Mouse (Mus musculus): ENCODE results near the gene Ssh2. TPM values are rescaled to one million over a fixed set of nuclear protein-coding genes. Genes with fewer than 3 reads are reported as not detected.

Ssh2 gene
- polyA plus RNA-seq, 1 experiment: 43.8 TPM

- no peaks in the 10 kb centered on the region for H3K4me1 ChIP-seq (ENCODE audit: control insufficient read depth, insufficient read depth, low read length)
- H3K27ac ChIP-seq (ENCODE audit: control insufficient read depth, insufficient read depth, low read depth, low read length): no peak overlapping the region
- no peak for TF ChIP-seq POLR2A (IDR thresholded peaks at IDR 0.05; ENCODE audit: control insufficient read depth, low read depth, low read length)
- no peak for TF ChIP-seq CTCF (IDR thresholded peaks at IDR 0.05; ENCODE audit: control insufficient read depth, insufficient read depth, insufficient replicate concordance, low read depth, low read length)
- H3K4me3 ChIP-seq (ENCODE audit: control insufficient read depth, low read depth, low read length): no peak overlapping the region
- H3K36me3 ChIP-seq (ENCODE audit: control insufficient read depth, insufficient read depth, low read length): no peaks in the 10 kb centered on the region
- no peaks in the 10 kb centered on the region for H3K27me3 ChIP-seq (ENCODE audit: control insufficient read depth, insufficient read depth, low read length)
These were observed 91.1 kb downstream of the Ssh2 start for GRCm38 (mm10) chr11:77307205-77307604.

GRCm38 (mm10) chr11:77308533-77308932 is 92.4 kb downstream of the Ssh2 start:
- Histone ChIP-seq H3K4me3 (ENCODE audit: control insufficient read depth, low read depth, low read length) (no peak overlapping the region), H3K27ac (ENCODE audit: control insufficient read depth, insufficient read depth, low read depth, low read length) (no peak overlapping the region), H3K27me3 (ENCODE audit: control insufficient read depth, insufficient read depth, low read length) (no peaks in the 10 kb centered on the region), H3K36me3 (ENCODE audit: control insufficient read depth, insufficient read depth, low read length) (no peaks in the 10 kb centered on the region), H3K4me1 (ENCODE audit: control insufficient read depth, insufficient read depth, low read length) (no peaks in the 10 kb centered on the region)
- TF ChIP-seq POLR2A (IDR thresholded peaks at IDR 0.05; ENCODE audit: control insufficient read depth, low read depth, low read length) (no peak), CTCF (IDR thresholded peaks at IDR 0.05; ENCODE audit: control insufficient read depth, insufficient read depth, insufficient replicate concordance, low read depth, low read length) (no peak)

- TF ChIP-seq CTCF (IDR thresholded peaks at IDR 0.05; ENCODE audit: control insufficient read depth, insufficient read depth, insufficient replicate concordance, low read depth, low read length) (no peak), POLR2A (IDR thresholded peaks at IDR 0.05; ENCODE audit: control insufficient read depth, low read depth, low read length) (no peak)
- no peak overlapping the region for H3K4me3 ChIP-seq (ENCODE audit: control insufficient read depth, low read depth, low read length)
- H3K4me1 ChIP-seq (ENCODE audit: control insufficient read depth, insufficient read depth, low read length): no peaks in the 10 kb centered on the region
- H3K27ac ChIP-seq (ENCODE audit: control insufficient read depth, insufficient read depth, low read depth, low read length): no peak overlapping the region
- no peaks in the 10 kb centered on the region for H3K36me3 ChIP-seq (ENCODE audit: control insufficient read depth, insufficient read depth, low read length)
- H3K27me3 ChIP-seq (ENCODE audit: control insufficient read depth, insufficient read depth, low read length): no peaks in the 10 kb centered on the region
These were observed 101.8 kb downstream of the Ssh2 start for GRCm38 (mm10) chr11:77317721-77318477.

GRCm38 (mm10) chr11:77318478-77319118 is 102.5 kb downstream of the Ssh2 start:
- Histone ChIP-seq H3K27ac (ENCODE audit: control insufficient read depth, insufficient read depth, low read depth, low read length) (no peak overlapping the region), H3K4me1 (ENCODE audit: control insufficient read depth, insufficient read depth, low read length) (no peaks in the 10 kb centered on the region), H3K27me3 (ENCODE audit: control insufficient read depth, insufficient read depth, low read length) (no peaks in the 10 kb centered on the region), H3K4me3 (ENCODE audit: control insufficient read depth, low read depth, low read length) (no peak overlapping the region), H3K36me3 (ENCODE audit: control insufficient read depth, insufficient read depth, low read length) (no peaks in the 10 kb centered on the region)
- TF ChIP-seq CTCF (IDR thresholded peaks at IDR 0.05; ENCODE audit: control insufficient read depth, insufficient read depth, insufficient replicate concordance, low read depth, low read length) (no peak), POLR2A (IDR thresholded peaks at IDR 0.05; ENCODE audit: control insufficient read depth, low read depth, low read length) (no peak)

- Histone ChIP-seq H3K36me3 (ENCODE audit: control insufficient read depth, insufficient read depth, low read length) (no peaks in the 10 kb centered on the region), H3K4me3 (ENCODE audit: control insufficient read depth, low read depth, low read length) (no peak overlapping the region), H3K4me1 (ENCODE audit: control insufficient read depth, insufficient read depth, low read length) (no peaks in the 10 kb centered on the region), H3K27ac (ENCODE audit: control insufficient read depth, insufficient read depth, low read depth, low read length) (no peak overlapping the region), H3K27me3 (ENCODE audit: control insufficient read depth, insufficient read depth, low read length) (no peaks in the 10 kb centered on the region)
- TF ChIP-seq CTCF (IDR thresholded peaks at IDR 0.05; ENCODE audit: control insufficient read depth, insufficient read depth, insufficient replicate concordance, low read depth, low read length): no peak
- TF ChIP-seq POLR2A (IDR thresholded peaks at IDR 0.05; ENCODE audit: control insufficient read depth, low read depth, low read length): no peak
These were observed 105.1 kb downstream of the Ssh2 start for GRCm38 (mm10) chr11:77321214-77321613.

GRCm38 (mm10) chr11:77330529-77330928 is 114.4 kb downstream of the Ssh2 start:
- TF ChIP-seq POLR2A (IDR thresholded peaks at IDR 0.05; ENCODE audit: control insufficient read depth, low read depth, low read length): no peak
- TF ChIP-seq CTCF (IDR thresholded peaks at IDR 0.05; ENCODE audit: control insufficient read depth, insufficient read depth, insufficient replicate concordance, low read depth, low read length): no peak
- no peaks in the 10 kb centered on the region for H3K27me3 ChIP-seq (ENCODE audit: control insufficient read depth, insufficient read depth, low read length)
- H3K4me3 ChIP-seq (ENCODE audit: control insufficient read depth, low read depth, low read length): no peak overlapping the region
- H3K36me3 ChIP-seq (ENCODE audit: control insufficient read depth, insufficient read depth, low read length): no peaks in the 10 kb centered on the region
- 0 out of 2 replicates have a peak overlapping the region, but pooled peaks have one; percentile 29 for H3K27ac ChIP-seq (ENCODE audit: control insufficient read depth, insufficient read depth, low read depth, low read length)
- H3K4me1 ChIP-seq (ENCODE audit: control insufficient read depth, insufficient read depth, low read length): no peaks in the 10 kb centered on the region

GRCm38 (mm10) chr11:77347273-77347672 is 131.2 kb downstream of the Ssh2 start:
- Histone ChIP-seq H3K27me3 (ENCODE audit: control insufficient read depth, insufficient read depth, low read length) (no peaks in the 10 kb centered on the region), H3K4me1 (ENCODE audit: control insufficient read depth, insufficient read depth, low read length) (peaks cover 3% of the 10 kb centered on the region), H3K36me3 (ENCODE audit: control insufficient read depth, insufficient read depth, low read length) (no peaks in the 10 kb centered on the region), H3K27ac (ENCODE audit: control insufficient read depth, insufficient read depth, low read depth, low read length) (peak overlapping the region; percentile 65), H3K4me3 (ENCODE audit: control insufficient read depth, low read depth, low read length) (no peak overlapping the region)
- TF ChIP-seq CTCF (IDR thresholded peaks at IDR 0.05; ENCODE audit: control insufficient read depth, insufficient read depth, insufficient replicate concordance, low read depth, low read length) (no peak), POLR2A (IDR thresholded peaks at IDR 0.05; ENCODE audit: control insufficient read depth, low read depth, low read length) (no peak)

Measured in testis, adult 2 months (tissue).